Mouse (Mus musculus): ENCODE results near the gene Mast4. TPM values are rescaled to one million over a fixed set of nuclear protein-coding genes. Genes with fewer than 3 reads are reported as not detected.

Mast4 gene
- polyA plus RNA-seq, 1 experiment from 2014 or later = 0.36 TPM

DNA sequence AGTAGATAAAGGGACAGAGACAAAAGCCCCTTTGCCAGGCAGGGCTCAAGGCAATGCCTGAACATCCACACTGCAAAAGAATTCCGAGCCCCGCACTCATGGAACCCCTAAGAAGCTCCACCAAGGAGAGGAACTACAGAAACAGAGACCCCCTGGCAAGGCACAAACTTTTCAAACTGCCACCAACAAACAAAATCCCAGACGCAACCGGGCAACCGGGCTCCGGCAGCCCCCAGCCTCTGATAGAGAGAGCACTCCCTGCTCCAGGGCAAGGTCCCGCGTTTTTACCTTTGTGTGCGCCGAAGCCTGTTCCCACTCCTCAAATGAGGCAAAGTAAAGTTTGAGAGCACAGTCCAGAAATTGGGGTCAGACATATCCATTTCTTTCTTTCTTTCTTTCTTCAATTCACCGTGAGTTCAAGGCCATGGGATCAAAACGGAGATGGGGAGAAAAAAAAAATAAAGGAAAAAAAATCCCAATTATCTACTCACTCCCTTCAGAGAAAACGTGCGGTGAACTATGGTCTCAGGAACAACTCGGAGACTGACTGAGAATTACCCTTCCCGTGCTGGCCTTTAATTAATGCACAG, 428.8 kb downstream of the Mast4 start:
- no peaks in the 10 kb centered on the region for H3K36me3 ChIP-seq (ENCODE audit: inconsistent target)
- WGBS (ENCODE audit: missing documents) = 14% methylated on average over 16 of the region's 16 CpGs
- H3K27ac ChIP-seq = no peak overlapping the region
- H3K4me3 ChIP-seq (ENCODE audit: inconsistent target) = no peak overlapping the region
- no peaks in the 10 kb centered on the region for H3K79me2 ChIP-seq (ENCODE audit: inconsistent target)

DNA sequence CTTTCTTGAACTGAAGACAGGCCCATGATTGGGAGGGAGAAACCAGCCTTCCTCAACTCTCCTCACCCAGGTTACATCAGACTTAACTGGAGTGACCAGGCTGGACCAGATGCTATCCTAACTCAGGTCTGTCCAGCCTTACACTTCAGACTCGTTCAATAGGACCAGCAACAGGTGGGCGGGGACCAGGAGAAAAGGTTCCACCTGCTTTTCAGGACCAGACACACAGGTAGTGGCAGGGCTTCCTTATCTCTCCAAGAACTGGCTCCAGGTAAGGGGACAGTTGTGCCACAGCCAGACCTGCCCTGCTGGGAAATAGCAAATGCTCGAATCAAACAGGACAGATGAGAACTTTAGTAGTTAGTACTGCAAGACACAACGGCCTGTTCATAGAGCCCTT, 430.6 kb downstream of the Mast4 start:
- H3K27ac ChIP-seq = no peak overlapping the region
- WGBS (ENCODE audit: missing documents) = 84% methylated on average over 4 of the region's 4 CpGs
- no peaks in the 10 kb centered on the region for H3K79me2 ChIP-seq (ENCODE audit: inconsistent target)
- no peaks in the 10 kb centered on the region for H3K36me3 ChIP-seq (ENCODE audit: inconsistent target)
- H3K4me3 ChIP-seq (ENCODE audit: inconsistent target) = no peak overlapping the region

DNA sequence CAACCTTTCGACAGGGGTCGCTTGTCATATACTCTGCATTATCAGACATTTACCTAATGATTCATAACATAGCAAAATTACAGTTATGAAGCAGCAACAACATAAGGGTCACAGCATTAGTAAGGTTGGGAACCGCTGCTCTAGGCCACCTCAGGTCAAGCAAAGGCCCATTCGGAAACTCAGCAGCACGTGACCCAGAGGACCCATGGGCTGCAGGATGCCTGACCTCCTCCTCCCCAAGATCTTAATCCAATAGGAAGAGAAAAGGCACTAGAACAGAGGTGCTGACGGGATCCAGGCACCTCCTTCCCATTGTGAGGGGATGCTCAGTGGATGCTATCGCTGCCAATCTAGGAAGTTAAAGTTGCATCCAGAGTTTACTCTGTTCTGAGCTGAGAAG, 432.2 kb downstream of the Mast4 start:
- Histone ChIP-seq H3K36me3 (ENCODE audit: inconsistent target) (no peaks in the 10 kb centered on the region), H3K27ac (no peak overlapping the region), H3K79me2 (ENCODE audit: inconsistent target) (no peaks in the 10 kb centered on the region), H3K4me3 (ENCODE audit: inconsistent target) (no peak overlapping the region)
- 98% methylated on average over 7 of the region's 7 CpGs for WGBS (ENCODE audit: missing documents)

GRCm38 (mm10) chr13:102900531-102900930, 433.8 kb downstream of the Mast4 start:
- Histone ChIP-seq H3K4me3 (ENCODE audit: inconsistent target) (no peak overlapping the region), H3K27ac (no peak overlapping the region), H3K36me3 (ENCODE audit: inconsistent target) (no peaks in the 10 kb centered on the region), H3K79me2 (ENCODE audit: inconsistent target) (no peaks in the 10 kb centered on the region)
- WGBS (ENCODE audit: missing documents) = 96% methylated on average over 8 of the region's 8 CpGs

DNA sequence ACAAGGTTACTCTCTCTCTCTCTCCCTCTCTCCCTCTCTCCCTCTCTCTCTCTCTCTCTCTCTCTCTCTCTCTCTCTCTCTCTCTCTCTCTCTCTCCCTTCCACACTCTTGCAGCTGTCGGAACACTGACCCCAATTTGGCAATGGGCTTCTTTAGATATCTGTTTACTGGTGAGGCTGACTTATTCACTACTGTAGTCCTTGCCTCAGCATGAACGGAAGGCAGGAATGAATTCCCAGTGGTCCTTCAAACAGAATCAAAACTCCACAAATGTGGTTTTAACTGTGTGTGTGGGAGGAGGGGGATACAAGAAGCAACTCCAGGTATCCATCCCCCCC, 434.2 kb downstream of the Mast4 start:
- no peak overlapping the region for H3K4me3 ChIP-seq (ENCODE audit: inconsistent target)
- WGBS (ENCODE audit: missing documents) = 100% methylated on average over 1 of the region's 2 CpGs
- no peaks in the 10 kb centered on the region for H3K79me2 ChIP-seq (ENCODE audit: inconsistent target)
- H3K27ac ChIP-seq = no peak overlapping the region
- no peaks in the 10 kb centered on the region for H3K36me3 ChIP-seq (ENCODE audit: inconsistent target)

- no peak overlapping the region for H3K27ac ChIP-seq
- no peaks in the 10 kb centered on the region for H3K79me2 ChIP-seq (ENCODE audit: inconsistent target)
- no peaks in the 10 kb centered on the region for H3K36me3 ChIP-seq (ENCODE audit: inconsistent target)
- H3K4me3 ChIP-seq (ENCODE audit: inconsistent target) = no peak overlapping the region
- 36% methylated on average over 8 of the region's 9 CpGs for WGBS (ENCODE audit: missing documents)
Observed at GRCm38 (mm10) chr13:102899253-102900082, 434.8 kb downstream of the Mast4 start.

DNA sequence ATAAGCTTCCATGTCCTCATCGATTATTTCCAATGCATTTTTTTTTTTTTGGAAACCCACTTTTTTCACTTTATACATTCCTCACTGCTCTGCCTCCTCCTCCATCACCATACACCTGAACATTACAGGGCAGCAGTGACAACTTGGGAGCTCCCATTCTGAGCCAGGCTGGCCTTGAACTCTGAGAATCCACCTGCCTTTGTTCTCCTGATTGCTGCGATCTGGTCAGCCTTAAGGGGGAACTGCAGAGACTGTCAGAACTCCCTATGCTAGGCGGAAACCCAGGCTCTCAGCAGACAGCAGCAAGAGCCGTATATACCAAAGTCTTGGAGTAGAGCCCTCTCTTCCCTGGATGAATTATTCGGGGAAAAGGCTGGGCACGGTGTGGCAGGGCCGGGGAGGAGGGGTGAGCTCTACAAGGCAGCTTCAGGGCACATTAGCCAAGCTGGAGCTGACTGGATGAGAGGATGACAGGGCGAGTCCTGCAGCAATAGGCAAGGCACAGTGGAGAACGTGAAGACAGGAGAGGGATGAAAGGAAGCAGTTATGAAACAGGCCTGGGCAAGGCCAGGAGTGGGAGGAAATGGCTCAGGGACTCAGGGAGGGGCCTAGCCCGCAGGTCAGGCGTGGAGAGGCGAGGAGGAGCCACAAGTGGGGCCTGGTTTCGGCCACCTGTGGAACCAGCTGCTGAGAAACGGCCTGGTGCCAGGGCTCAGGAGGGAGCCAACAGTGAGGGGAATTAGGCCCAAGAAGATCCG, 435.7 kb downstream of the Mast4 start:
- H3K27ac ChIP-seq = no peak overlapping the region
- H3K36me3 ChIP-seq (ENCODE audit: inconsistent target) = no peaks in the 10 kb centered on the region
- no peak overlapping the region for H3K4me3 ChIP-seq (ENCODE audit: inconsistent target)
- WGBS (ENCODE audit: missing documents) = 46% methylated on average over 15 of the region's 15 CpGs
- H3K79me2 ChIP-seq (ENCODE audit: inconsistent target) = no peaks in the 10 kb centered on the region

- no peak overlapping the region for H3K4me3 ChIP-seq (ENCODE audit: inconsistent target)
- H3K79me2 ChIP-seq (ENCODE audit: inconsistent target) = no peaks in the 10 kb centered on the region
- no peaks in the 10 kb centered on the region for H3K36me3 ChIP-seq (ENCODE audit: inconsistent target)
Observed at GRCm38 (mm10) chr13:102896322-102896721, 438.0 kb downstream of the Mast4 start.

GRCm38 (mm10) chr13:102895894-102896293, 438.4 kb downstream of the Mast4 start:
- Histone ChIP-seq H3K27ac (no peak overlapping the region), H3K79me2 (ENCODE audit: inconsistent target) (no peaks in the 10 kb centered on the region), H3K4me3 (ENCODE audit: inconsistent target) (no peak overlapping the region), H3K36me3 (ENCODE audit: inconsistent target) (no peaks in the 10 kb centered on the region)
- 11% methylated on average over 6 of the region's 6 CpGs for WGBS (ENCODE audit: missing documents)

More at GRCm38 (mm10) chr13:102896322-102896721, 438.0 kb downstream of the Mast4 start:
- H3K27ac ChIP-seq = no peak overlapping the region

- no peak overlapping the region for H3K27ac ChIP-seq
- WGBS (ENCODE audit: missing documents) = 70% methylated on average over 15 of the region's 15 CpGs
- no peaks in the 10 kb centered on the region for H3K79me2 ChIP-seq (ENCODE audit: inconsistent target)
- no peak overlapping the region for H3K4me3 ChIP-seq (ENCODE audit: inconsistent target)
- H3K36me3 ChIP-seq (ENCODE audit: inconsistent target) = no peaks in the 10 kb centered on the region
Observed at GRCm38 (mm10) chr13:102894287-102895234, 439.7 kb downstream of the Mast4 start.

GRCm38 (mm10) chr13:102892783-102893182, 441.5 kb downstream of the Mast4 start:
- Histone ChIP-seq H3K79me2 (ENCODE audit: inconsistent target) (no peaks in the 10 kb centered on the region), H3K36me3 (ENCODE audit: inconsistent target) (no peaks in the 10 kb centered on the region), H3K27ac (no peak overlapping the region), H3K4me3 (ENCODE audit: inconsistent target) (no peak overlapping the region)
- WGBS (ENCODE audit: missing documents) = 67% methylated on average over 3 of the region's 3 CpGs

DNA sequence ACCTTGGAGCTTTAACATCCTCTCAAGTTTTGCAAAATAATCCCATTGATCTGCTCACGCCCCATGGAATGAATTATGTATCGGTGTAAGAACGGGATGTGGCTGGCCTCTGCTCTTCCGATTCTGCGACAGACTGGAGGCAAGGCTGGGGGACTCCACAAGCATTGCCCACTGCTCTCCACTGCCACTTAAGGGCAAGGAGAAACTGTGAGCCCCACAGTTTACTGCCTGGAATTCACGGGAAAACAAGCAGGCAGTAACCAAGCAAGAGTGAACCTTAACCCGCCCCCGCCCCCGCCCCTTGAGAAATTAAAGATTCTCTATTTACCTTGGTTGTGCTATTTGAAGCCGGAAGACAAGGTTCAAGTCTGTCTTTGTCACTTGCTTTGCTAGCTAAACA, 444.3 kb downstream of the Mast4 start:
- H3K27ac ChIP-seq = no peak overlapping the region
- WGBS (ENCODE audit: missing documents) = 95% methylated on average over 10 of the region's 10 CpGs
- H3K79me2 ChIP-seq (ENCODE audit: inconsistent target) = no peaks in the 10 kb centered on the region
- H3K4me3 ChIP-seq (ENCODE audit: inconsistent target) = no peak overlapping the region
- H3K36me3 ChIP-seq (ENCODE audit: inconsistent target) = no peaks in the 10 kb centered on the region

- H3K4me3 ChIP-seq (ENCODE audit: inconsistent target) = no peak overlapping the region
- WGBS (ENCODE audit: missing documents) = 90% methylated on average over 13 of the region's 13 CpGs
- H3K36me3 ChIP-seq (ENCODE audit: inconsistent target) = no peaks in the 10 kb centered on the region
- no peaks in the 10 kb centered on the region for H3K79me2 ChIP-seq (ENCODE audit: inconsistent target)
- no peak overlapping the region for H3K27ac ChIP-seq
Observed at GRCm38 (mm10) chr13:102889537-102889936, 444.8 kb downstream of the Mast4 start.

GRCm38 (mm10) chr13:102888895-102889490, 445.3 kb downstream of the Mast4 start:
- no peak overlapping the region for H3K27ac ChIP-seq
- 17% methylated on average over 15 of the region's 15 CpGs for WGBS (ENCODE audit: missing documents)
- no peaks in the 10 kb centered on the region for H3K36me3 ChIP-seq (ENCODE audit: inconsistent target)
- no peaks in the 10 kb centered on the region for H3K79me2 ChIP-seq (ENCODE audit: inconsistent target)
- H3K4me3 ChIP-seq (ENCODE audit: inconsistent target) = no peak overlapping the region
